Mouse (Mus musculus) T-cell, adult 66 days (primary cell): ENCODE results near the gene Asap3. TPM values are rescaled to one million over a fixed set of nuclear protein-coding genes. Genes with fewer than 3 reads are reported as not detected.

Experiments used
- total RNA-seq, 2 experiments: library from RNA; stranded (reverse); gene quantifications; 3 replicates in 1 of 2; 4 replicates in 1 of 2; pipeline ENCODE4 v1.2.4; 2023

Asap3 gene
- under 1 TPM in 1 of 2 experiments, not detected in 1; 0.20 TPM for total RNA-seq

DNA sequence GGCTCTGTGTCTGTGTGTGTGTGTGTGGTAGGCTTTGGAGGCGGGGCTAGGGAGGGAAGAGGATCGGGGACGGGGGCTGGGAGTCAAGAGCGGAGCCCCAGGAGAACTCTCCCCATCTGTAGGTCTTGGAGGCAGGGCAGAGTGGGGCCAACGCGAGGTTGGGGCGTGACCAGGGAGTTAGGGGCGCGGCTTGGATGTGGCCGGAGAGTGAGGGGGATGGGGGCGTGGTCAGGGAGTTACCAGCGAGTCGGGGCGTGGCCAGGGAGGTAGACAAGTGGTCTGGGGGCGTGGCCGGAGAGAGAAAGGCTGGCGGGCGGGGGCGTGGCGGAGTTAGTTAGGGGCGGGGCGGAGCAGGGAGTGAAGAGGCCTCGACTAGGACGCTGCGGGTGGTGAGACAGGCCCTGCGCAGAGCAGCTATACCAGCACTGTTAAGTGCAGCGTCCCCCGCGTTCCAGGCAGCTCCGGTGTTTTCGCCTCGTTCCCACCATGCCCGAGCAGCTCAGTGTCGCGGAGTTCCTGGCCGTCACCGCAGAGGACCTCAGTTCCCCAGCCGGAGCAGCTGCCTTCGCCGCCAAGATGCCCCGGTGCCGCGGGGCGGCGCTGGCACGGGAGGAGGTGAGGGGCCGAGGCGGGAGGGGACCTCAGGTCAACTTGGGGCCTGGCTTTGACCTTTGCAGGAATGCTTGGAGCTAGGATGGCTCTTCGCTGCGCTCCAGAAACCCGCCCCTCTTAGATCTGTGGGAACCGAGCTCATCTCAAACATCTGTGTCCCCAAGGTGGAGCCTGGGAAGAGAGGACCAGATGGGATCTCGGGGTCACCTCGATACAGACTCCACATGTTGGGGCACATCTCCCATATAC, at the start of gene Asap3:
Asap3 (plus strand) TSS at position 333 of the 861 bp plus-strand sequence.

DNA sequence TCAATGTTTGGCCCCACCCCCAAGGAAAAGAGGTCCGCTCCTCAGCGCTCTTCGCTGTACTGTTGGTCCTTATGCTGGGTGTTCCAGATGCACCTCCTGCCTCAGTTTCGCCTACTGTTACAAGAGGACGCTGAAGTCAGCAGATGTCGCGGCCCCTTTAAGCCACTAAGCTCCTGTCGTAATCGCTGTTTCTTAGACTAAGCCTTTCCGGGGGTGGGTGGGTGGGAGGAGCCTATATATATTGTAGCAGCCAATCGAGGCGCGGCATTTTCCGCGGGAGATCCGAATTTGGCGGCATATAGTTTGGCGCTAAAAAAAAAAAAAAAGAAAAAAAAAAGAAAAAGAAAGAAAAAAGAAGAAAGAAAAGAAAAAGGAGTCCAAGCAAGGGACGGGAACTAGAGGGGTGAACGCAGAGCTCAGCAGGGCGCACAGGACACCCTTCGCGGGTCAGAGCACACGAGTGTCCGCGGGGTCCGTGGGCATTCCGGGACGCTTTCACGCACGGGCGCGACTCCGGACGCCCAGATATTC, 34.1 kb upstream of the Asap3 start, which contains the start of gene E2f2:
E2f2 (plus strand) TSS at position 384 of the 531 bp plus-strand sequence.

DNA sequence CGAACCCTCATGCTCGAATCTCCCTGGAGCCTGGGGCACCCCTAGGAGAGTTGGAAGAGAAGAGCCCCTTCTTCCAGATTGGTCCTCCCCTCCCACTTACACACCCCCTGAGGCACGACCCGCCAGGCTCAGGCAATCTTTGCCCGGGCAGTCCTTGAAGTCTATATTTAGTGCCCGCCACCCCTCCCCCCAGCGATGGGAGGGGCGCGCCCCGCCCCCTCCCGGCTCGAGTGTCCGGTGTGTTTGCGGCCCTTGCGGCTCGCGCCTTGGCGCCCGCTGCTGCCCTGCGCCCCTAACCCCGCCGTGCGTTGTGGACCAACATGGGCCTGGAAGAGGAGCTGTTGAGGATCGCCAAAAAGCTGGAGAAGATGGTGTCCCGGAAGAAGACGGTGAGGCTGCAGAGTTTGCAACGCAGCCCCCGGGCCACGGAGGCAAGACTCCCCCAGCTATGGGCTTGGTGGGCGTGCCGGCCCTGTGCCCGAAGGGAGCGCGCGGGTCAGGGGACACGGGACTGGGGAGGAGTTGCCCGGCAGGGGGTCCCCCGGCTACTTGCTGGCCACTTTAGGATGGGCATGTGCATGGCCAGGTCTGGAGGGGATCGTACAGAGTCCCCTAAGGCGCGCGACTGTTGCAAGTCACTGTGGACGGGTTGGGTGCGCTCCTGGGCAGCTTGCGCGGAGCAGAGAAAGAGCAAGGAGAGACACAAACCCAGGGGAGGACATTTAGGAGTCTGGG, 41.7 kb downstream of the Asap3 start, which contains the start of gene Tcea3:
Tcea3 (plus strand) TSS at position 1 of the 735 bp plus-strand sequence.

DNA sequence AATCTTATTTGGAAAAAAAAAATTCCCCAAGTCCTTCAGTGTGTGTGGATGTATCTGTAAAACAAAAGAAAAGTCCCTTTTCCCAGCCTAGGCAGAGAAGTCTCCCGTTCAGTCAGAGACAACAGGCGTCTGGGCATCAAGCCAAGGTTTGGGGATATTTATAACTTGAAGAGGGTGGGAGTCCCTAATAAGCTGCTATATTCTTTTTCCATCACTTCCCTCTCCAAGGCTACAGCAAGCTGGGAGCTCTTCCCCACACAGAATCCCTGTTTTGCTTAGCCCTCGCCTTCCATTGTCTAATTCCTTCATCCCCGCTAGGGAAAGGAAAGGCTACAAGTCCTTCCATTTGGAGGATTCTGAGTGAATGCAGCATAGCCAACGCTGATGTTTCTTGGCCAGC, 78.3 kb downstream of the Asap3 start, which contains the start of gene Zfp46:
Zfp46 (plus strand) TSS at position 229 of the 400 bp plus-strand sequence.

Other genes starting within 250 kb of the Asap3 start
- 1 to 10 TPM; 6.4 to 7.6 TPM for gene Gale, start 242.6 kb upstream of the Asap3 start, total RNA-seq
- gene Lypla2, start 233.7 kb upstream of the Asap3 start, total RNA-seq = 100 to 1,000 TPM; 129 to 132 TPM
- gene Pithd1, start 219.1 kb upstream of the Asap3 start, total RNA-seq = 10 to 100 TPM; 30.9 to 33.6 TPM
- gene Eloa, start 184.6 kb upstream of the Asap3 start, total RNA-seq = 10 to 100 TPM; 42.8 to 44.5 TPM
- 1,000 to 10,000 TPM; 1,013 to 1,078 TPM for gene Rpl11, start 152.9 kb upstream of the Asap3 start, total RNA-seq
- 10 to 100 TPM; 25.7 to 30.0 TPM for gene Id3, start 62.9 kb upstream of the Asap3 start, total RNA-seq
- gene E2f2, start 34.0 kb upstream of the Asap3 start, total RNA-seq = 10 to 100 TPM; 14.7 to 15.6 TPM
- gene Tcea3, start 41.4 kb downstream of the Asap3 start, total RNA-seq = 1 to 10 TPM; 1.1 to 1.3 TPM
- gene Zfp46, start 78.3 kb downstream of the Asap3 start, total RNA-seq = 1 to 10 TPM; 8.7 to 9.4 TPM
- gene Hnrnpr, start 104.6 kb downstream of the Asap3 start, total RNA-seq = 100 to 1,000 TPM; 118 to 126 TPM
- not detected for gene Htr1d, start 217.2 kb downstream of the Asap3 start, total RNA-seq